Mouse (Mus musculus) liver, adult 2 months (tissue): ENCODE results near the gene Galntl5.

Source experiments
- CTCF ChIP-seq: fragments of 200-500 bp; IDR thresholded peaks from 2 replicates; pipeline ENCODE4 v1.5.1; 2011; ENCODE audit warnings: low read depth, low read length, control low read depth
- POLR2A ChIP-seq: fragments of 200-500 bp; IDR thresholded peaks from 2 replicates; pipeline ENCODE4 v1.6.1; 2011; ENCODE audit warnings: low read length, control low read depth; ENCODE audit not compliant: insufficient read depth; ENCODE audit errors: extremely low read depth

DNA sequence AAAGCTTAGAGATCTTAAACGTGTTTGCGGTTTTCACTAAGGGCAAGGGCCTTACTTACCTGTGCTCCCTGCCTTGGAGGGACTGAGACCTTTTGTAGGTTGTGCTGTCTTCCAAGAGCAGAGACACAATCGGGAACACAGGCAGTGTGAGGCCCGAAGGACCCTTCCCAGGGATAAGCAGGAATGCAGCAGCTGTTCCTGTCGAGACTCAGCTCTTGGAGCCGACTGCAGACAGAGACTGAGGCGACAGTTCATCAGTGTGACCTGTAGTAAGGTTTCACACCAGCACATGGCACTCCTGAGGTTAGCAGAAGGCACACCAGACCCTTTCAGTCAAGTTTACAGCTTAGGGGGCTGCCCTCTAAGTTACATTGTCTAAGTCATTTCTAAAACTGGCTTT, 81.0 kb downstream of the Galntl5 start:
- TF ChIP-seq CTCF (no peak), POLR2A (no peak)
